Mouse (Mus musculus) kidney, adult 8-10 months (tissue): ENCODE results near the gene Tango6.

ENCODE experiments used
- DNase-seq, 2 experiments: peaks; one replicate each; pipeline ENCODE4 v3.0.0; 2022

Gene Tango6

GRCm38 (mm10) chr8:106880121-106880707 is 197.3 kb downstream of the Tango6 start:
- DNase-seq, result no peak

- peak in 1 of 2 experiments; percentile 40 for DNase-seq
These were observed 201.2 kb downstream of the Tango6 start for GRCm38 (mm10) chr8:106884094-106884493.

GRCm38 (mm10) chr8:106884826-106885400 is 202.0 kb downstream of the Tango6 start:
- DNase-seq, result peak; percentile 73 to 76

- peak; percentile 69 to 79 for DNase-seq
These were observed 204.7 kb downstream of the Tango6 start for GRCm38 (mm10) chr8:106887336-106888189.

- no peak for DNase-seq
These were observed 205.9 kb downstream of the Tango6 start for GRCm38 (mm10) chr8:106888803-106889202.

- no peak for DNase-seq
These were observed 209.4 kb downstream of the Tango6 start for GRCm38 (mm10) chr8:106892210-106892805.

GRCm38 (mm10) chr8:106892806-106893451 is 210.1 kb downstream of the Tango6 start:
- DNase-seq, result peak in 1 of 2 experiments; percentile 35

- DNase-seq, result peak; percentile 81 to 84
These were observed 210.8 kb downstream of the Tango6 start, which contains the start of gene Utp4 for GRCm38 (mm10) chr8:106893481-106894156. Gene Utp4, plus strand, starts transcription at chr8:106893636.

- DNase-seq, result no peak
These were observed 216.6 kb downstream of the Tango6 start for GRCm38 (mm10) chr8:106899473-106899872.
